Mouse (Mus musculus): Measurements from ENCODE around the gene Gmppb.

Gmppb gene

DNA sequence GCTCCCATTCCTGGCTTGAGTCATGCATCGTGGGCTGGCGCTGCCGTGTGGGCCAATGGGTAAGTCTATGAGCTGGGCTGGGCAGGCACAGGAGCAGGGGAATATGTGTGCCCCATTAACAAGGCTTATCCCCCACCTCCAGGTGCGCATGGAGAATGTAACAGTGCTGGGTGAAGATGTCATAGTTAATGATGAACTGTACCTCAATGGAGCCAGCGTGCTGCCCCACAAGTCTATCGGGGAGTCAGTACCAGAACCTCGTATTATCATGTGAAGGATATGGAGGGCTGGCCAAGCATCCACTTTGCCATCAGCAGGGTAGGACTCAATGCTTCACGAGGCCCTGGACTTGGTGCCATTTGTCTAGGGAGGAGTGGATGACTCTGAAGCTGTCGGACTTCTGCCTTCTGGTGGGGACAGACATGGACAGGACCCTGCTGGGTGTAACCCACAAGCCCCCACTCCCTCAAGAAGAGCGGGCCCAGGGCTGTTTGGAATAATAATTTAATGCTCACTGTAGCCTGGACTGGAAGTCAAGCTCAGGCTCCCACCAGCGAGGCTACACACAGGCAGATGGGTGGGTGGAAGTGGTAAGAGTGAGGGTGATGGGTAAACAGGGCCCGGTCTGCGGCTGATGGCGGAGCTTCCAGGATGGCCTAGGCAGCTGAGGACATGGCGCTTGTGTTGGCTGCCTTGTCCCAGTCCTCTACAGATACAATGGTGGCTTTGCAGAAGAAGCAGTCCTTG, 2.3 kb downstream of the Gmppb start:
- no peak for DNase-seq (ENCODE audit: low read depth, low spot score)

DNA sequence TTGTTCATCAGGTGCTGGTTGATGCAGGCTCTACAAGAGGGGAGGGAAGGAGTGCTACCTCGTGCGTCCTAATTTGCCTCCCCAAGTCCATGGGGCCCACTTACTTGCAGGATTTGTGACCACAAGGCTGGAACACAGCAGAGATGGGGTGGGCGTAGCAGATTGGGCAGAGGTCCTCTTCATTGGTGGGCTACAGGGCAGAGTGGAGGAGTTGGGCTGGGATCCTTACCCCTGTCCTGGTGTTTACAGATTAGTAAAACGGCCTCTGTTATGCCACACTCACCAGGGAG, 2.8 kb downstream of the Gmppb start:
- no peak for DNase-seq (ENCODE audit: low read depth, low spot score)

DNA sequence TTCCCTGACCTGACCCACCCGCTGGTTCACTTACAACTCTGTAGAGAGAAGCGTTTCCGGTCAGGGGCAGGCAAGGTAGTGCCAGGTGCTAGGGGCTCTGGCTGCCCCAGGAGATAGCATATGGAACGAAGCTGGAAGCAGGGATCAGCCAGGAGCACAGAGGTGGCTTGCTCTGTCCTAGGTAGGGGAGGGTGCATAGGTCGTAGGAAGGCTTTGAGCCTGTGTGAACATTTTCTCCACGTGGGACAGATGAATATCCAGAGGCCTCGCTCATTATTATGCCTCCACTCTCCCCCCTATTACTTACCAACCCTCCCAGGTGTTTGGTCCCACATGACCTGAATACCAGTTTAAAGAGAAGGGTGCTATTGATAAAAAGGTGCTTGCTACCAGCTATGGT, 3.4 kb downstream of the Gmppb start:
- DNase-seq (ENCODE audit: low read depth, low spot score) = no peak

DNA sequence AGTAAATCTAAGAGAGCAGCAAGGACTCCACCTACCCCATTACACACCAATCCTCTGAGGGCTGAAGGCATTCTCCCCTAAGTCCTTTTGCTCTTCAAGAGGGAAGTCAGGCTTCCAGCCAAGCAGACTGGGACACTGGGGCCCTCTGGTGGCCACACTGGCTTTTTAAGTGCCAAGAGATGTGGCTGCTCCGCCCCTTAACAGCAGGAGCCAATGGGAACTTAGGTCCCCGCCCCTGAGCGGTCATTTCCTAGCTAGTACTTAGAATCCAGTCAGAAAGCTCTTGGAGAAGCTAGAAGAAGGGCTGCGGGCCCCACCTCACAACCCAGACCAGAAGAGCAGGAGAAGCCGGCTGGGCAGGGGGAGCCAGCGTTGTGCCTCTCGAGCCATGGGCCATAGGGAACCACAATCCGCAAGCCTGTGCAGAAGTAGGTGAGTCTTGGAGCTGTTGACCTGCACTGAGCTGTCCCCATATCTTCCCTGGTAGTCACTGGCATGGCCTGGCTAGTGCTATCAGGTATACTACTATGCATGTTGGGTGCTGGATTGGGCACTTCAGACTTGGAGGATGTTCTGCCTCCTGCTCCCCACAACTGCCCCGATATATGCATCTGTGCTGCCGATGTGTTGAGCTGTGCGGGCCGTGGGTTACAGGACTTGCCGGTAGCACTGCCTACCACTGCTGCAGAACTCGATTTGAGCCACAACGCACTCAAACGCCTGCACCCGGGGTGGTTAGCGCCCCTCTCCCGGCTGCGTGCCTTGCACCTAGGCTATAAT, 4.0 kb downstream of the Gmppb start, which contains the start of gene Amigo3:
Gene Amigo3, plus strand, starts transcription at position 275 of the 780 bp plus-strand sequence.
- DNase-seq (ENCODE audit: low read depth, low spot score) = peak; percentile 90

DNA sequence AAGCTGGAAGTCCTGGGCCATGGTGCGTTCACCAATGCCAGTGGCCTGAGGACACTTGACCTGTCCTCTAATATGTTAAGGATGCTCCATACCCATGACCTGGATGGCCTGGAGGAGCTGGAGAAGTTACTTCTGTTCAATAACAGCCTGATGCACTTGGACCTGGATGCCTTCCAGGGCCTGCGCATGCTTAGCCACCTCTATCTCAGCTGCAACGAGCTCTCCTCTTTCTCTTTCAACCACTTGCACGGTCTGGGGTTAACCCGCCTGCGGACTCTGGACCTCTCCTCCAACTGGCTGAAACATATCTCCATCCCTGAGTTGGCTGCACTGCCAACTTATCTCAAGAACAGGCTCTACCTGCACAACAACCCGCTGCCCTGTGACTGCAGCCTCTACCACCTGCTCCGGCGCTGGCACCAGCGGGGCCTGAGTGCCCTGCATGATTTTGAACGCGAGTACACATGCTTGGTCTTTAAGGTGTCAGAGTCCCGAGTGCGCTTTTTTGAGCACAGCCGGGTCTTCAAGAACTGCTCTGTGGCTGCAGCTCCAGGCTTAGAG, 4.7 kb downstream of the Gmppb start:
- DNase-seq (ENCODE audit: low read depth, low spot score) = no peak

DNA sequence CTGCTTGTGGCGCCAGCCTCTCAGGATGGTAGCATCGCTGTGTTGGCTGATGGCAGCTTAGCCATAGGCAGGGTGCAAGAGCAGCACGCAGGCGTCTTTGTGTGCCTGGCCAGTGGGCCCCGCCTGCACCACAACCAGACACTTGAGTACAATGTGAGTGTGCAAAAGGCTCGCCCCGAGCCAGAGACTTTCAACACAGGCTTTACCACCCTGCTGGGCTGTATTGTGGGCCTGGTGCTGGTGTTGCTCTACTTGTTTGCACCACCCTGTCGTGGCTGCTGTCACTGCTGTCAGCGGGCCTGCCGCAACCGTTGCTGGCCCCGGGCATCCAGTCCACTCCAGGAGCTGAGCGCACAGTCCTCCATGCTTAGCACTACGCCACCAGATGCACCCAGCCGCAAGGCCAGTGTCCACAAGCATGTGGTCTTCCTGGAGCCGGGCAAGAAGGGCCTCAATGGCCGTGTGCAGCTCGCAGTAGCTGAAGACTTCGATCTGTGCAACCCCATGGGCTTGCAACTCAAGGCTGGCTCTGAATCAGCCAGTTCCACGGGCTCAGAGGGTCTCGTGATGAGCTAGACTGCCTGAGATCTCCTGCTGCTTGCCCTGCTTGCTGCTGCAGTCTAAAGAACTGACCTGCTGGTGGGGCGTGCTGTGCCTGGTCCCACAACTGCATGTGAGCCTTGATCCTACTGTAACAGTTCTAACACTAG, 5.4 kb downstream of the Gmppb start:
- no peak for DNase-seq (ENCODE audit: low read depth, low spot score)

DNA sequence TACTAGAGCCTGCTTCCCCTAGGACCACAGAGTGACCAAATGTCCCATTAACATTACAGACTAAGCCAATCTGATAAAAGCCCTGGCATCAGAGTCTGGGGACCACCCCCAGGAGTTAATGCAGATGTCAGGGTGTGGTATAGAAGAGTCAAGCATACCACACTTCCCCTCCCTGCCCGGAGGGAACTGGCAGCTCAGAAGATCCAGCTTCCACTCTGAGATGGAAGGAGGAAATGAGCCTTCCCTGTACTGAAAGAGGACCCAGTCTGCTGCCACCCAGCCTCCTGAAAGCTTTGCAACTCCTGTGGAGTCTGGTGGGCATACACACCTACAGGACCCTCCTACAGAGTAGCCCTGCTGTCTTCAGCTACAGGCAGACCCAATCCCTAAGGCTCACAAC, 6.0 kb downstream of the Gmppb start:
- no peak for DNase-seq (ENCODE audit: low read depth, low spot score)

DNA sequence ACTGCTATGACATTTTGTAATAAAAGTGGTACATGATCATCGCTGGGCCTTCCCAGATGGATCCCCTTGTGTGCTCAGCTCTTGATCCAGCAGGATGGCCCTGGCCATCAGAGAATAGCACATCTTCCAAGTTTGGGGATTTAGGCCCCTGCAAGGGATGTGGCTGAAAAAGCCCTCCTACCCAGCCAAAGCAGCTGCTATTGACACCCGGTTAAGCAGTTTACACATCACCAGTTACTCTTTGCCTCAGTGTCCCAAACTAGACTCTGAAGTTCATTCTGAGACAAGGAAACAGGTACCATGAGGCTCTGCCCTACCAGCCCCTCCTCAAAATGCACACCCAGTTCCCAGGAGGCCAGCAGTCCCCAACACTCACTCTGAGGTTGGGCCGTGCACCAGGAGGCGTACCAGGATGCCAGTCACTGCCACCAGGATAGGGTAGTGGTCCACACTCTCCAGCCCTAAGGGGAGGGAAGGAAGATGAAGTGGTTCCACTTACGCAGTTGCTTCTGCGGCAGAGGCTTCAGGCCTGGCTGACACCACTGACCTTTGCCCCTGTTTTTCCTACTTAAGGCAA, 6.7 kb downstream of the Gmppb start:
- DNase-seq (ENCODE audit: low read depth, low spot score) = no peak

DNA sequence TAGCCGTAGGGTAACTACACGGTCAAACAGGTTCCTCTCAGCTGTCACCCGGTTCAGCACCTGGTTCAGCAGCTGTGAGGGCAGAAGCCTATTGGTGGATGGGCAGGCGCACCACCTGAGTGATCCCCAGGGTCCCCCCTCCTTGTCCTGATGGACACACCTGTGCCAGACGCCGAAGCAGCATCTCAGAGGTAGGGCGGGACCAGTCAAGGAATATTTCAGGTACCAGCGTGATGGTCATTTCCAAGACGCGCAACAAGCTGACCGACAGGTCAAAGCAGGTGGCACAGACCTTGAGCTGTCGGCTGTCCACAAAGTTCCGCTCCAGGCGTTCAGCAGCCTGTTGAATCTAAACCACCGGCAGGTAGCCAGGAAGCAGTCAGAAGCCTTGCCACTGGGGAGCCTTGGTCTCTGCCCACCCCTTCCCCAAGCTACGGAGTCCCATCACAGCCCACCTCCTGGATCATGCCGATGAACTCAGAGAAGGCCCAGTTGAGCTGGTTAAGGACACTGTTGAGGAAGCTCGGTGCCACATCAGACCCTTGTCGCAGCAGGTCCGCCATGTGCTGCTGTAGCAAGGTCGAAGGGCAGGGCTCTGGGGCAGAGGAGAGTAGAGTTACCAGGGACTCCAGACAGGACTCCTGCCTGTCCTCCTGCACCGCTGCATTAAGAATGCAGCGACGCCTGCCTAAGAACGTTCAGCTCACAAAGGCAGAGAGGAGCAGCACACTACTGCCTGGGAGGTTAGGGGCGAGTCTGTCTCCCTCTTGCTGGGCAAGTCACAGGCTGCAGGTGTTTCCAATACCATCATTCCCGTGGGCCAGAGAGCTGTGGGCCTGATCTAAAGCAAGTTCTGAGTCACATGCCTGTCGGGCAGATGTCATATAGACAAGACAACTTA, 7.6 kb downstream of the Gmppb start:
- DNase-seq (ENCODE audit: low read depth, low spot score) = no peak

DNA sequence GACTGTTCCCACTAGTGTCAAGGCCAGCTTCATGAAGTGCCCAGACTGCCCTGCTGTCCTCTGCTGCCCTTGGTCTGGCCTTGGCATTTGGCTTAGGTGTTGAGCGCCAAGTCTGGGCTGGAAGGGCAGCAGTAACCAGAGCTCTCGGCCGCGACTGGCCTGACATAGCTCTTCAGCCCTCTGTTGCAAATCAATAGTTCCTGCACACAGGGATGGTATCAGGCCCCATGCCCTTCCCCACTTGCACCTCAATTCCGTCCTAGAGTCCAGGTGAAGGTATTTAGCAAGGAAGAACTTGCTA, 8.2 kb downstream of the Gmppb start:
- no peak for DNase-seq (ENCODE audit: low read depth, low spot score)

DNA sequence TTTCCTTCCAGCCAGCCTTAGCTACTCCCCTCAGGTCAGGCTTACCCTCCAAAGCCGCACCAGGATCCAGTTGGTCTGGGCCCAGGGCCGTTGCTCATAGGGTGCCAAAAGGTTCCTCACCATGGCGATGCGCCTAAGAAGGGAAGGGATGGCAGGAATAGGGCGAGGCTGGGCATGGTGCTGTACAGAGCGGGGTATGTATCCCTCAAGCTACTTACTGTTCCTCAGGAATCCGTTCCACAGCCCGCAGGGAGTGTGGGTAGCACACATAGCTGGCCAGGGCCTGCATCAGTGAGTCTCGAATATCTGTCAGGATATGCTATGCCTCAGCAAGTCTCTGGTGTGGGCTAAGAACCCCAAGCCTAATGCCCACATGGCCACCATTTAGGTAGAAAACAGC, 9.2 kb downstream of the Gmppb start:
- no peak for DNase-seq (ENCODE audit: low read depth, low spot score)

DNA sequence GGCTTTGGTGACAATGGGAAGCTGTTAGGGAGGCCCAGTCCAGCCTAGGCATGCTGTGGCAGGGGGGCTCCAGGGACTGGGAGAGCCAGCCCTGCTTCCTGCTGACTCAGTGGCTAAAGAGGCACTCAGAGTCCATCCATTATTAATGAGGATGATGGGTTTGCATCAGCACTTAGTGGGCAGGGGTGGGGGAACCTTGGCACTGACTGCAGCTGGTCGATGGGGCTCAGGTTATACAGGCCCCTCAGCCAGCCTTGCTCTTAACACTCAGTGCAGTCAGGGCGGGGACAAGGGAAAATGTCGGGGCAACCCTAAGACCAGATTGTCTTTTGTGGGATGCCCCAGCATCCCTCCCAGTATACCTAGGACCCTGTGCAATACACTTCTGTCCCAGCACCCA, 13.1 kb downstream of the Gmppb start:
- DNase-seq (ENCODE audit: low read depth, low spot score) = no peak

DNA sequence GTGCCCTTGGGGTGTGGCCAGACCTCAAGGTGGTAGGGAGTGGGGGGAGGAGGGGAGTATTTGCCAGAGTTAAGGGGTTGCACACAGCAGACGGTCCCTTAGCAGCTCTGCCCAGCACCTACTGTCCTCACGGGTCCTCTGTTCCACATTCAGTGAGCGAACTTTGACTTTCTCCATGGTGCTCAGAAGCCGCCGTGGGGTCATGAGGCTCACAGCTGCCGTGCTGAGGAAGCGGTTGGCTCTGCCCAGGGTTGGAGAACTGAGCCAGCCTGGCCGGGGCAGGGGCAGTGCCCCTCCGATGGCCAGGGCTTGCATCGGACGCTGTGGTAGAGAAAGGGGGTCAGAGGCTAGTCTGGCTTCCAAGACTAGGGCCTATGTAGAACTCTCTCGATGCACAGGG, 14.3 kb downstream of the Gmppb start:
- DNase-seq (ENCODE audit: low read depth, low spot score) = no peak

DNA sequence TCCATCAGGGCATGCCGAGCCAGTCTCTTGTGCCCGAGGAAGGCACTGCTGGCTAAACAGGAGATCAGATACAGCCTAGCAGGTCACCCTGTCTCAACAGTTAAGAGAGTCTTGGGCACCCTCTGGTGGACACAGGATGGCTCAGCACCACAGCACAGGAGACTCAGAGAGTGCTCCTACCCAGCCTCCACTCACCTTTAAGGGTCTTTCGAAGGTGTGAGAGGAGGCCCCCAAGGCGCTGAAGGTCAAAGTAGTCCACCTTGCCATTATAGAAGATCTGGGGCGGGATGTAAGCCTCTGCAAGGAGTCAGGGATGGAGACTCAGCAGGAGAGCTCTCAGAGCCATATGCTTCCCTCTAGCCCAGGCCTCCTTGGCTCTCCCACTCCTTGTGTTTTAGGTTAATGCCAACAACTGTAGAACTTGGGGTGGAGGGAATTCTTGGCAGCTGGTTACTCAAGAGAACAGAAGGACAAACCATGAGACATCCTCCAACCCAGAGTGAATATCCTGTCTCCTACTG, 16.5 kb downstream of the Gmppb start:
- DNase-seq (ENCODE audit: low read depth, low spot score) = no peak

DNA sequence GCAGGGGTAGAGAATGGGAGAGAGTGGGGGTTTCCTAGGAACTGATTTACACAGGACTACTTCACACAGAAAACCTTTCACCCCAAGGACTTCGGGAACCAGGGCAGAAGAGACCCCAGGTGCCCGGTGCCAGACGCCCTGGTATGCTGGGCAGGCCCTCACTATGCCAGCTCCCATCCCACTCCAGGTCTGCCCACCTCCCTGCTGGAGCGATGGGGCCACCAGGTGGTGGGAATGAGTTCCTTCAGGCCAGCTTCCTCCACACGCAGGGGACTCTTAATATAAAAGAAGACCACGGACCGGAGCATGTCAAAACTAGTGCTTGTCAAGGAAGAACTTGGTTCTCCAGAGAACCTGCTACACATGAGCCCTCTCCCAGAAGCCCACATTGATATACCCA, 18.2 kb downstream of the Gmppb start:
- no peak for DNase-seq (ENCODE audit: low read depth, low spot score)

DNA sequence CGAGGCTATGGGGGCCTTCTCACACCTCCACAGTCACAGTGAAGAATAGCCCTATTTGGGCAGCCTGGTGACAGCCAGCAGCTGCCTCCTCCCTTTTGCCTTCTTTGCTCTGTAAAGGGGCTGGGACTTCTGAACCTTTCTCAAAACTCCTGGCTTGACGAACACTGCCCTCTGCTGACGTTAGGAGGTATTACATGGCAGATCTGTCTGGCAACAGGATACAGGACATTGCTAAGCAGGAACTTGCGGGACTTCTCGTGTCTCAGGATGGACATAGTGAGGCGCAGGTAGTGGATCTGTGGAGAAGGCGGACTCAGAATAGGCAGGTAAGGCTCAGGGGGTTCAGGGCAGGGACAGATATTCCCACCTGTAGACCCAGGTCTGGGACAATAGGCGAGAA, 18.9 kb downstream of the Gmppb start:
- DNase-seq (ENCODE audit: low read depth, low spot score) = peak; percentile 83

DNA sequence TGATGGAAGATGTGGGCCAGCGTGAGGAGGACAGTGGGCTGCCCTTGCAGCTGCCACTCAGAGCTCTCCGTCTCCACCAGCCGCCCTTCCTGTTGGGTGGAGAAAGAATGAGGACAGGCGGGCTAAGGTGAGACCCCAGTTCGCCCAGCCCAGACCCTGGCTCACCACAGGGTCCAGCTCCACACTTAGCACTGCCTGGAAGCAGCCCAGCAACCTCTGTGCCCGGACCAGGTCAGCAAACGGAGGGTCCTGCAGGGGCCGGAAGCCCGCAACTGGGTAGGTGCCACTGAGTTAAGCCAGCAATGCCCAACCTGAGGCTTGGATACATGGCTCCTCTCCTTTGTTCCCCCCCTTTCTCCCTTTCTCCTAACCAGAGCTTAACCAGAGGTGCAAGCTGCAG, 20.0 kb downstream of the Gmppb start:
- no peak for DNase-seq (ENCODE audit: low read depth, low spot score)

DNA sequence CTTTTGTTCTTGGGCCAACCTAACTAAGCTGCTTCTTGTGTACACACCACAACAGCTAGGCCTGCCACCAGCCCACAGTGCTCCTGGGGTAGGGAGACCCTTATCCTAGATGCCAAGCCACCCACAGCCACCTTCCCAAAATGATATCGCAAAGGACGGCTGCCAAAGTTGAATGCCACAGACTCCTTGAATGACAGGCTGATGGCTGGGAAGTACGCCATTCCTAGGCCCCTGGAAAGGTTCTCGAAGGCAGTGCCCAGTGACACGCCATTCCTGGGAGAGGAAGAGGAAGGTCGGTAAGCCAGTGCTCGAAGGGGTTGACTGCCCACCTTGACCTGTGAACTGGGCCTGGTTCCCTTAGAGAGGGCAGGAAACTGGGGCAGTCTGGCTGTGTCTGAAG, 20.5 kb downstream of the Gmppb start:
- no peak for DNase-seq (ENCODE audit: low read depth, low spot score)

DNA sequence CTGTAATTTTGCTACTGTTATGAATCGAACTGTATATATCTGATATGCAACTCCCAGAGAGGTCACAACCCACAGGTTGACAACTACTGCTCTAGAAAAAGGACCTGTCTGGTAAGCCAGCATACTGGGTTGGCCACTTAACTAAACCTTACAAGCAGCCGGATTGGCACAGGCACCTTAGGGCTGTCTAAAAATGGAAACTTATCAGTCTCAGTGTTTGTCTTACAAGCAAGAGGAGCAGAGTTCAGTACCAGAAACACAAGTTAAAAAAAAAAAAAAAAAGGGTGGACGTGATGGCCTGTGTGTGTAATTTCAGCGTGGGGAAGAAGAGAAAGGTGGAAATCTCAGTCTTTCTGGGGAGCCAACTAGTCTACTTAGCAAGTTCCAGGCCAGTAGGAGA, 22.8 kb downstream of the Gmppb start:
- no peak for DNase-seq (ENCODE audit: low read depth, low spot score)

DNA sequence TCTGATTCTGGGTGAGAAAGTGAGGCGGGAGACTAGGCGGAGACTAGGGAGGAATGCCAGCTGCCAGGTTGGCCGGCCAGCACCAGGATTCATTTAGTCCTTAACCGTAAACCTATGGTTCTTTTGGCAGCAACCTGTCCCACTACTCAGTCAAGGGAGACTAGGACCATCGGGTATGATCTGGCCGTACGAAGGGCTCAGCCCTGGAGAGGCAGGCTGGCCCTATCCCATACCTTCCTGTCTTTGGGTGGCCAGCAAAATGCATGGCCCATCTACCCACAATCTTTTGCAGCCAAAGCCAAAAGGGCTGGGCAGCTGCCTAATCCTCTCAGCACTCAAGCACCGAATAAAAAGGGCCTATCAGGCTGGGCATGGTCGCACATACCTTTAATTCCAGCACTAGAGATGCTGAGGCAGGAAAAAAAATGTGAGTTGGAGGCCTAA, 23.5 kb downstream of the Gmppb start:
- DNase-seq (ENCODE audit: low read depth, low spot score) = no peak

Measured in embryo, embryonic 11.5 days (tissue).